Mouse (Mus musculus) ES-Bruce4 (cell line): ENCODE data around the gene Emx2. TPM values are rescaled to one million over a fixed set of nuclear protein-coding genes. Genes with fewer than 3 reads are reported as not detected.

Experiments
- H3K27ac ChIP-seq: 2 replicates; pipeline ENCODE4 v1.5.1; 2012; ENCODE audit warnings: low read length, inconsistent platforms; ENCODE audit not compliant: insufficient read depth
- H3K27me3 ChIP-seq: 2 replicates; pipeline ENCODE4 v1.6.1; 2012; ENCODE audit warnings: mild to moderate bottlenecking, low read length, inconsistent platforms; ENCODE audit not compliant: control insufficient read depth, poor library complexity, insufficient read depth, severe bottlenecking
- H3K36me3 ChIP-seq: 2 replicates; pipeline ENCODE4 v1.6.1; 2012; ENCODE audit warnings: inconsistent platforms, mild to moderate bottlenecking, low read length, moderate library complexity; ENCODE audit not compliant: control insufficient read depth, poor library complexity, insufficient read depth, severe bottlenecking
- H3K4me1 ChIP-seq: one replicate; pipeline ENCODE4 v1.8.1; 2011; ENCODE audit warnings: low read length; ENCODE audit not compliant: control insufficient read depth, insufficient read depth
- H3K4me3 ChIP-seq: 2 replicates; pipeline ENCODE4 v1.5.1; 2011; ENCODE audit warnings: low read depth, mild to moderate bottlenecking, low read length
- H3K9ac ChIP-seq: 2 replicates; pipeline ENCODE4 v1.6.1; 2012; ENCODE audit warnings: low read depth, mild to moderate bottlenecking, inconsistent platforms; ENCODE audit not compliant: poor library complexity, severe bottlenecking
- H3K9me3 ChIP-seq: replicated peaks from 2 replicates; pipeline ENCODE4 v1.6.1; 2012; ENCODE audit warnings: mild to moderate bottlenecking, low read length, inconsistent platforms; ENCODE audit not compliant: control insufficient read depth, poor library complexity, insufficient read depth, severe bottlenecking
- CTCF ChIP-seq: IDR thresholded peaks from one replicate; pipeline ENCODE4 v1.8.1; 2011; ENCODE audit warnings: low read depth, low read length
- EP300 ChIP-seq: IDR thresholded peaks from 2 replicates; pipeline ENCODE4 v1.6.1; 2011; ENCODE audit warnings: low read depth, low read length; ENCODE audit not compliant: insufficient read depth
- POLR2A ChIP-seq: IDR thresholded peaks from one replicate; pipeline ENCODE4 v1.8.1; 2011; ENCODE audit warnings: low read length; ENCODE audit not compliant: insufficient read depth
- polyA plus RNA-seq: library from polyadenylated mRNA; stranded (reverse); fragments of >200 nt; gene quantifications from 2 replicates; pipeline ENCODE4 v1.2.4, GENCODE M21; 2011; ENCODE audit warnings: low read depth; ENCODE audit not compliant: missing spikeins, insufficient read depth, insufficient read length

Emx2 gene
- polyA plus RNA-seq, 1 experiment: 0.51 TPM

DNA sequence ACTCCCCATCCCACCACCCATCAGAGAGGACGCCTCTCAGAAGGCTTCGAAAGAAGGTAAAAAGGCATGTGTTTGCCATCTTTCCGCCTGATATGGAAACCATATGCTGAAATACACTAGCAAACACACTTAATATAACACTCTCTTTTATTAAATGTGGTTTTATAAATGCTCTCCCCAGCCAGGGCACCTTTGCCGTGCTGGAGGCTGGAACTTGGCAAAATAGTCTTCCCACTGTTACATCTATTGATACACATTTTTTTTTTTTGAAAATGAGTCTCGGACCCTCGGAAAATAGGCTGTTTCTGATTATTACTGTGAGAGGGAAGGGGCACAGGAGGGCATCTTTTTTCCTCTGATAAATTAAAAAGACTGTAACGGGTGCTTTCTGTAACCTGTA is 33.2 kb upstream of the Emx2 start:
- TF ChIP-seq POLR2A (no peak), CTCF (no peak), EP300 (no peak)
- Histone ChIP-seq H3K27ac (no peak overlapping the region), H3K9me3 (no peaks in the 10 kb centered on the region), H3K4me1 (no peaks in the 10 kb centered on the region), H3K9ac (no peak overlapping the region), H3K4me3 (no peak overlapping the region), H3K27me3 (no peaks in the 10 kb centered on the region), H3K36me3 (no peaks in the 10 kb centered on the region)

DNA sequence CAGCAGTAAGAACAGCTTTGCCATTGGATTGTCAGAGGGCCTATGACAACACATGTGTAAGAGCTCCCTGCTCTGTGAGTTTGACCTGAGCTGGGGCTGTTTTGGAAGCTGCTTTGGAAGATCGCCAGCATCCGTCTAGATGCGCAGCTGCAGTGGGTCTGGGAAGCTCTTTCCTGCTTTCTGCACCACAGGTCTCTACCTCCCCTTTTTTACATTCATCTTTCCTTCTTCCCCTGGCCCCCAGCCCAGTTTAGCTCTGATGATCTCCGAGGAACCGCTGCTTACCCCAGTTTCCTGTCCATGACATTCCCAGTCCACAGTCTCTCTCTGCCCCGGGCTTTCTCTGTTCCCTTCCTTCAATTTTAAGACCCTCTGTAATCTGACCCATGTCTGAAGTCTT is 25.9 kb upstream of the Emx2 start:
- no peaks in the 10 kb centered on the region for H3K36me3 ChIP-seq
- H3K27me3 ChIP-seq: no peaks in the 10 kb centered on the region
- no peak overlapping the region for H3K27ac ChIP-seq
- no peaks in the 10 kb centered on the region for H3K4me1 ChIP-seq
- TF ChIP-seq EP300: no peak
- no peak for TF ChIP-seq POLR2A
- TF ChIP-seq CTCF: no peak
- no peaks in the 10 kb centered on the region for H3K9me3 ChIP-seq
- no peak overlapping the region for H3K9ac ChIP-seq
- H3K4me3 ChIP-seq: no peak overlapping the region

DNA sequence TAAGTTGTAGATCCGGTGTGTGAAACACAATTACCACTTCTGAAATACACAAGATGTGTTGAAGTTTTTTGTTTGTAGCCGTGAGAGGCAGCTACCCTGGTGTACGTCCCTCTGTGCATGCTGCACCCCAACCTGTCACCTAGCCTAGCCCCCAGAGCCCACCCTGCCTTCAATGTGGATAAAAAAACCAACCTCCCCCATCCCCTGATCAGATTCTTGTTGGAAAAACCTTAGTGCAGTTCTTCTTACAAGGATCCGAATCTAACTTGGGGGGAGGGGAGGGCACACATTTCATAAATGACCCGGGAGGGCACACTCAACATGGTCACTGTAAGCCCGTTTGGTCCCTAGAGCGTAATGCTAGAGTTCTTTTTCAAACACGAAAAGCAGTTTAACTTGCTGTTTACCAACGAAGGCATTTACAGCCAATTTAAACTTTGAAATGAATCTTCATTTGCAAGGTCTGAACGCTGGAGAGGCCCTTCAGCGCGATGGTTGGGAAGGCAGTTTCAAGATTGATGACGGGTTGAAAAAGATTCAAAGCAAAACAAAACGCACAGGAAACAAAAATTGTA is 7.5 kb upstream of the Emx2 start:
- H3K4me3 ChIP-seq: no peak overlapping the region
- peaks cover 9% of the 10 kb centered on the region for H3K27me3 ChIP-seq
- TF ChIP-seq POLR2A (no peak), CTCF (no peak), EP300 (no peak)
- H3K9me3 ChIP-seq: no peaks in the 10 kb centered on the region
- H3K4me1 ChIP-seq: no peaks in the 10 kb centered on the region
- H3K27ac ChIP-seq: no peak overlapping the region
- H3K9ac ChIP-seq: no peak overlapping the region
- no peaks in the 10 kb centered on the region for H3K36me3 ChIP-seq

DNA sequence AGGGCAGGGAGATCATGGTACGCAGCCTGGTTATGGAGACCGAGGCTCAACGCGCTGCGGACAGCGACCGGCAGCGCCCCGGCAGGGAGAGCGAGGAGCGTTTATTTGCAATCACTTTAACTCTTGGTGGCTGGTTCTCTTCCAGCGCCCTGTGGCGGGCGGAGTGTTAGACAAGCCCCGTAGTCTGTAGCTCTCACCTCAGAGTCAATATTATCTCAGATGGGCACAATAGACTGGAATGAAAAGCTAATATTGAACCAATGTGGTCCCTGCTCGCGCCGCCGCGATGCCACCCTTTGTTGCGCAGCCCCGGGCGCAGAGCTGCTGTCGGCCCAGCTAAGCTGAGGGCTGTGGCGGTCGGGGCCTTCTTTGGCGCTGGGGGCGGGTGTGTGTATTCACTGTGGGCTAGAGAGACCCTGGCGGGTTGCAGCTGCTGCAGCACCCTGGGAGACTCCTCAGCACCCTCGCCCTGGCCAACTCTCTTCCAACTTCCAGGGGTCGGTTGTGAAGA is 6.7 kb upstream of the Emx2 start:
- no peak overlapping the region for H3K27ac ChIP-seq
- H3K4me3 ChIP-seq: peak overlapping the region; percentile 26; the same call in 1 of the 2 replicates
- H3K36me3 ChIP-seq: no peaks in the 10 kb centered on the region
- no peaks in the 10 kb centered on the region for H3K9me3 ChIP-seq
- no peak overlapping the region for H3K9ac ChIP-seq
- no peaks in the 10 kb centered on the region for H3K4me1 ChIP-seq
- H3K27me3 ChIP-seq: peaks cover 9% of the 10 kb centered on the region
- no peak for TF ChIP-seq CTCF
- no peak for TF ChIP-seq POLR2A
- TF ChIP-seq EP300: no peak

DNA sequence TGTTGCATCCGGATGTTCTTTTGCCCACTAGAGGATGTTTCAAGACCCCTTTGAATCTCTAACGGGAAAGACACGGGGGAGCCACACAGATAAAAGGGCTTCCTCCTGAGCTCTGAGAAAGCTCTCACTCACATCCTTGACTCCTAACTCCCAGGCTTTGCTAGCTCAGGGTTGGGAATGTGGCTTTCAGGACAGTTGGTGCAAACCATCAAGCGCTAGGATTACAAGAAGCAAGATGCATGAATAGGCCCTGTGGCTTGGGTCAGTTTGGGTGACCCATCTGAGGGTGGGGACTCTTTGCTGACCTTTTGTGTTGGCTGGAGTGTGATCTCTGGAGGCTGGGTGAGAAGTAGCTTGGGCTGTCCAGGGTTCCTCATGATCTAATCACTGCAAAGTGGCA is 5.9 kb upstream of the Emx2 start:
- H3K4me3 ChIP-seq: no peak overlapping the region
- H3K27ac ChIP-seq: no peak overlapping the region
- no peaks in the 10 kb centered on the region for H3K36me3 ChIP-seq
- TF ChIP-seq EP300 (no peak), POLR2A (no peak), CTCF (no peak)
- peaks cover 9% of the 10 kb centered on the region; the same call in 1 of the 2 replicates for H3K27me3 ChIP-seq
- H3K9me3 ChIP-seq: no peaks in the 10 kb centered on the region
- H3K9ac ChIP-seq: no peak overlapping the region
- no peaks in the 10 kb centered on the region for H3K4me1 ChIP-seq

DNA sequence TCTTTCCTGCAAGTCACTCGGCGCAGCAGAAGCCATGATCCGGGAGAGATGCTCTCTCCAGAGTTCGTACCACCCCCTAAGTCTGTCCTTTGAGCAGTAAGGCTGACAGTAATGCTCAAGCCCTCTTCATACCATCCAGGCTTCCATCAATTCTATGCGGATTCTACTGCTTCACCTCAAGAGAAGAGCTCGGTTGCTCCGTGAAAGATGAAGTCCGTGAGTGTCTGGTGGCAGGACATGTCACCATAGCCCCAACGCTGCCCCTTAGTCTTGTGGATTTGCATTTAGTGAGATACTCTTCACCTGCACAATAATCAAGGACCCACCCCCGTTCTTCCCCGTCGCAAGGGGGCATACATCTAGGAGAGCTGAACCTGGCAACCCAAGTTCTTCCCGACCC is 4.6 kb upstream of the Emx2 start:
- Histone ChIP-seq H3K36me3 (no peaks in the 10 kb centered on the region), H3K9ac (no peak overlapping the region), H3K4me3 (no peak overlapping the region), H3K27me3 (peaks cover 16% of the 10 kb centered on the region), H3K9me3 (no peaks in the 10 kb centered on the region), H3K27ac (no peak overlapping the region), H3K4me1 (no peaks in the 10 kb centered on the region)
- TF ChIP-seq CTCF: no peak
- TF ChIP-seq POLR2A: no peak
- no peak for TF ChIP-seq EP300
